Mouse (Mus musculus): Measurements from ENCODE around the gene Chmp1a.
A peak's percentile ranks its signal among the peaks of the same experiment; 100 is the strongest.

- TF ChIP-seq EP300 (optimal IDR thresholded peaks at IDR 0.05) (peak; percentile 96), CTCF (IDR thresholded peaks at IDR 0.05; ENCODE audit: low read depth) (peak; percentile 73)
Measured at GRCm38 (mm10) chr8:123212321-123213117, at the start of gene Chmp1a, which contains the start of gene Spata33.

Data from stomach, postnatal 0 days (tissue).